Mouse (Mus musculus) small intestine, adult 2 months (tissue): Measurements from ENCODE around the gene Zbtb7a.

Experiments used
- CTCF ChIP-seq: fragments of 200-500 bp; IDR thresholded peaks from 2 replicates; pipeline ENCODE4 v1.5.1; 2012; ENCODE audit warnings: low read depth, mild to moderate bottlenecking, control low read depth, inconsistent platforms, low read length, moderate library complexity, mixed read lengths; ENCODE audit not compliant: insufficient replicate concordance, insufficient read length; ENCODE audit errors: extremely low read depth
- POLR2A ChIP-seq: fragments of 200-500 bp; IDR thresholded peaks from 2 replicates; pipeline ENCODE4 v1.6.1; 2012; ENCODE audit warnings: low read depth, mild to moderate bottlenecking, control low read depth, inconsistent platforms, low read length, moderate library complexity

GRCm38 (mm10) chr10:81198990-81199389 is 64.0 kb downstream of the Zbtb7a start:
- TF ChIP-seq POLR2A (no peak), CTCF (no peak)
